Mouse (Mus musculus): ENCODE data around the gene Dhx15. TPM values are rescaled to one million over a fixed set of nuclear protein-coding genes. Genes with fewer than 3 reads are reported as not detected.

Dhx15 gene
- 25.5 and 33.8 TPM in 2 replicates for polyA plus RNA-seq (2012; rRNA removed)

DNA sequence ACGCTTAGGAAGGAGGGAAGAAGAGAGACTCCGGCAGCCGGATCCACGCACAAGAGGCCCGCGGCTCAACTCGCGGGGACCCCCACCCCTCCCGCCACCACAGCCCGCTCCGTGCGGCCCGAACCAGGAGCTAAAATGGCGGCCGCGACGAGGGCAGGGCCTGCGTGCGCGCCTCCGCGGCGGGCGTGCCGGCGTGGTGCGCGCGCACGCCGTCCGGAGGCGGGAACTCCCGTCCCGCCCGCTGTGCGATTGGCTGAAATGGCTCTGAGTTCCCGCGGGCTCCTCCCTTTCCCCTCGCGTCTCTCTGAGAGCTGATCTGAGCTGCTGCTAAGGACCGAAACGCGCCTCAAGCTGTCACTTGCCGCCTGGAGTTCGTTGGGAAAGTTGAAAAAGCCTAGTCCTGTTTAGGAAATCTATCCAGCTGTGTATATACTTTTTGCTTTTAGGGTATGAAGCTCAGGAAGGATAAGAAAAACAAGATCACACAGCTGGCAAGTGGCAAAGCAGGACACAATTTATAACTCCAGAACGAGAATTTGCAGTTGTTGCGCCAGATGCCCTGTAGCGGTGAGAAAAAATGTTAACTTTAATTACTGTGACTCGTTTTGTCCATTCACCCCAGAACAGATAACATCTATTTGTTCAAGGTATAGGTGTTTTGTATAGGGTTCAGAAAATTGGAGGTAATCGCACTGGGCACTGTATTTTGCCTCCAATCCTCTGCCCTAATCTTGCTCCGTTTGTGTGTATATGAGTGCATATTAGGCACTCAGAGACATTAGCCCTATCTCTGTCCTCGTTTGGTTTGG lies at the start of gene Dhx15:
Dhx15 (minus strand) TSS at position 144 of the 809 bp plus-strand sequence.

Other genes with a start within 250 kb of the Dhx15 start
- 93.9 and 104 TPM in 2 replicates for gene Sod3, start 173.3 kb upstream of the Dhx15 start, polyA plus RNA-seq (2012; rRNA removed)

Measured in ovary, adult 2 months (tissue).